Mouse (Mus musculus) heart, embryonic 14.5 days (tissue): ENCODE measurements around the gene Washc4. TPM values are rescaled to one million over a fixed set of nuclear protein-coding genes. Genes with fewer than 3 reads are reported as not detected.

ENCODE experiments used
- ATAC-seq: fragments of 200-750 bp; cut with Nextera tagmentation; 2 replicates; pipeline ENCODE4 v1.8.0; 2017; ENCODE audit warnings: low read depth, moderate TSS enrichment; ENCODE audit not compliant: insufficient number of reproducible peaks, insufficient read depth, low FRiP score
- H3K27ac ChIP-seq, 2 experiments: fragments of 200-500 bp in 1 of 2; fragments of 300-500 bp in 1 of 2; sonication (generic) in 1 of 2; replicated peaks in 1 of 2; 2 replicates each; pipeline ENCODE4 v1.5.1; 2012 to 2014; ENCODE audit warnings: low read depth in 2 of 2, low read length in 2 of 2, control low read depth in 1 of 2, mild to moderate bottlenecking in 1 of 2, mixed read lengths in 1 of 2; ENCODE audit not compliant: control insufficient read depth in 1 of 2, insufficient read depth in 1 of 2
- H3K27me3 ChIP-seq: fragments of 300-500 bp; sonication (generic); 2 replicates; pipeline ENCODE4 v1.6.1; 2014; ENCODE audit warnings: mild to moderate bottlenecking, low read length, control low read depth; ENCODE audit not compliant: control insufficient read depth, insufficient read depth
- H3K36me3 ChIP-seq: fragments of 300-500 bp; sonication (generic); 2 replicates; pipeline ENCODE4 v1.6.1; 2014; ENCODE audit warnings: mild to moderate bottlenecking, control low read depth, low read length, mixed read lengths; ENCODE audit not compliant: control insufficient read depth, insufficient read depth
- H3K4me1 ChIP-seq, 2 experiments: fragments of 200-500 bp in 1 of 2; fragments of 300-500 bp in 1 of 2; sonication (generic) in 1 of 2; 2 replicates each; pipeline ENCODE4 v1.6.1; 2012 to 2014; ENCODE audit warnings: low read length in 2 of 2, control low read depth in 1 of 2, mixed read lengths in 1 of 2; ENCODE audit not compliant: control insufficient read depth in 2 of 2, insufficient read depth in 2 of 2
- H3K4me2 ChIP-seq: fragments of 300-500 bp; sonication (generic); 2 replicates; pipeline ENCODE4 v1.6.1; 2014; ENCODE audit warnings: mild to moderate bottlenecking, low read length
- H3K4me3 ChIP-seq, 2 experiments: fragments of 200-500 bp in 1 of 2; fragments of 300-500 bp in 1 of 2; sonication (generic) in 1 of 2; 2 replicates each; pipeline ENCODE4 v1.5.1; 2012 to 2014; ENCODE audit warnings: low read length in 2 of 2, mild to moderate bottlenecking in 2 of 2, control low read depth in 1 of 2, low read depth in 1 of 2, moderate library complexity in 1 of 2; ENCODE audit not compliant: control insufficient read depth in 1 of 2, insufficient read depth in 1 of 2
- H3K9ac ChIP-seq: fragments of 300-500 bp; sonication (generic); 2 replicates; pipeline ENCODE4 v1.6.1; 2014; ENCODE audit warnings: mild to moderate bottlenecking, low read length
- H3K9me3 ChIP-seq: fragments of 300-500 bp; sonication (generic); 2 replicates; pipeline ENCODE4 v1.6.1; 2016; ENCODE audit warnings: low read length, control low read depth; ENCODE audit not compliant: control insufficient read depth
- WGBS: fragments of 180-500 bp; shearing (Covaris S2); extraction: QIAGEN DNeasy Blood & Tissue Kit; methylation state at CpG from one replicate; pipeline ENCODE4 v1.1.7; 2014; 5-methylcytosine and 5-hydroxymethylcytosine counted together
- polyA plus RNA-seq: library from polyadenylated mRNA; unstranded; fragments of >200 nt; fragmentation: Nextera tagmentation; extraction: Ambion mirVana; gene quantifications from 2 replicates; pipeline ENCODE4 v1.2.1, GENCODE M21; 2014

Washc4 gene
- polyA plus RNA-seq, 1 experiment from 2014 or later = 26.0 TPM

DNA sequence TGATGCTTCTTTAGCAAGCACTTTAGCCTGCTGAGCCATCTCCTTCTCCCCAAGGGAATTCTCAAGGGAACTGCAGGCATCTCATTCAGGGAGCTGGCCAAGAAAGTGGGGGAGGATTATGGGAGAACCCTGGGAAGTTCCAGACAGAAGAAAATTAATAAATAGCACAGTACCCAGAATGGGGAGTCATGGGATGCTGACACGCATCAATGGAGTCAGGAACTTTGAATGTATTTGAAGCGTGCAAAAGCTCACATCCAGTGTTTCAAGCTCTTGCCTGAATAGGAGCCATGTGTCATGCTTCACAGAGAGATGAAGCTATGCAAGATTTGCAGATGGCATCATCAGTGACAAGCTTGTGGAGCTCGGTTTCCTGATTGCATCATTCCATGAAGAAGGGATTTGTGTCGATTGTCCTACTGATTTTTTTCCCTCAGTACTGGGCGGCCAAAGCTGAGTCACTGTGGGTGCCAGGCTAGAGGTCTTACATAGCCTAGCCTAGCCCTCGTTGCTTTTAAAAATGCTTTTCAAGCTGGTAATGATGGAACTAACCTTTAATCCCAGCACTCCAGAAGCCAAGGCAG lies 13.1 kb upstream of the Washc4 start:
- no peak for ATAC-seq
- H3K4me2 ChIP-seq = no peak overlapping the region
- H3K4me3 ChIP-seq = no peak overlapping the region
- no peaks in the 10 kb centered on the region for H3K9me3 ChIP-seq
- H3K4me1 ChIP-seq = peaks cover 2 to 7% of the 10 kb centered on the region in 2 experiments; a peak in 3 of 4 replicates
- H3K36me3 ChIP-seq = no peaks in the 10 kb centered on the region
- no peaks in the 10 kb centered on the region for H3K27me3 ChIP-seq
- 87% methylated on average over 6 of the region's 6 CpGs for WGBS
- H3K27ac ChIP-seq = no peak overlapping the region
- H3K9ac ChIP-seq = no peak overlapping the region

DNA sequence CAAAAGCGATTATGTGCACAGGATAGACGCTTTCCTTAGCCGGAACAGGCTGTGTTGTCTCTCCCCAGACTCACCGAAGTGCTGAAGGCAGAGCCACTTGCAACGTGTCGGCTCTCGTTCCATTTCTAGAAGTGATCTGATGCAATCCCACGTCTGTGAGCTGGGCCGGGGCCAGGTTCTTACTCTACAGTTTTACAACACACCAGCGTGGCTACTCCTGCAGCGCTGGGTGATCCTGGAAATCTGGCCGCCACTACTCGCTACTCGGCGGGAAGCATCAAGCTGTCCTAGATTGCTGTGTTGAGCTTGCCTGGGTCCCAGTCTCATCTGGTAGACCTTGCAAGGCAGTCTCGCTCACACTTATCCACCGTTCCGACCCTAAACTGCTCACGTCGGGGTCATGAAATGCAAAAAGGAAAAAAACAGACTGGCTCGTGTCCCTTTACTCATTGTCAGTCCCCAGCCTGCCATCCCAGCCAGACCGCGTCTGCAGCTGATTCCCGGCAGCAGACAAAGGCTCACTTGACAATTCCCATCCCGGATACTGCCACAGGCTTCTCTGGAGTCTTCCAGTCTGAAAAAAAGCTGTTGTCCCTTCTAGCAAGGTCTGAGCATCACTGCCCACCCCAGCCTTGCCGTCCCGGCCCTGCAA lies 10.2 kb upstream of the Washc4 start:
- peak overlapping the region; percentile 58 to 63 for H3K4me3 ChIP-seq
- ATAC-seq = peak; percentile 54
- H3K9me3 ChIP-seq = no peaks in the 10 kb centered on the region
- H3K4me2 ChIP-seq = peak overlapping the region; percentile 98
- H3K36me3 ChIP-seq = no peaks in the 10 kb centered on the region
- H3K27ac ChIP-seq = peak overlapping the region; percentile 69 to 77
- peak overlapping the region; percentile 74 for H3K9ac ChIP-seq
- WGBS = under 1% methylated on average over 27 of the region's 27 CpGs
- H3K4me1 ChIP-seq = peaks cover 2 to 7% of the 10 kb centered on the region in 2 experiments; a peak in 3 of 4 replicates
- no peaks in the 10 kb centered on the region for H3K27me3 ChIP-seq

GRCm38 (mm10) chr10:83533910-83534283 lies 9.7 kb upstream of the Washc4 start, which contains the start of gene Aldh1l2:
TSS of gene Aldh1l2 (minus strand) at chr10:83534140.
- ATAC-seq = peak; percentile 87
- H3K27me3 ChIP-seq = no peaks in the 10 kb centered on the region
- peak within 1 kb of the TSS; percentile 69 to 77 for H3K27ac ChIP-seq
- peak within 1 kb of the TSS; percentile 74 for H3K9ac ChIP-seq
- no peaks in the 10 kb centered on the region for H3K9me3 ChIP-seq
- peaks cover 2 to 7% of the 10 kb centered on the region in 2 experiments; a peak in 3 of 4 replicates for H3K4me1 ChIP-seq
- 0% methylated on average over 21 of the region's 21 CpGs for WGBS
- no peaks in the 10 kb centered on the region for H3K36me3 ChIP-seq
- H3K4me2 ChIP-seq = peak within 1 kb of the TSS; percentile 98
- peak within 1 kb of the TSS; percentile 58 to 63 for H3K4me3 ChIP-seq

DNA sequence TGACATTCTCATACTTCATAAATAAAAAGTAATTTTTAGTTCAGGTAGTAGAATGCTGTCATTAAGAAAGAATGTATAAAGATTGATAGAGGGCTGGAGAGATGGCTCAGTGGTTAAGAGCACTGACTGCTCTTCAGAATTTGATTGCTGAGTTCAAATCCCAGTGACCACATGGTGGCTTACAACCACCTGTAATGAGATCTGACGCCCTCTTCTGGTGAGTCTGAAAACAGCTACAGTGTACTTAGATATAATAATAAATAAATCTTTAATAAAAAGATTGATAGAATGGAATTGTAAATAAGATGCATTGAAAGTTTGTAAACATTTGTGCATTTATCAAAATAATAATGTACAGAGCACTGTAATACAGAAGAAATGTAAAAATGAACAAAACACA lies 7.1 kb upstream of the Washc4 start:
- ATAC-seq = no peak
- H3K4me1 ChIP-seq = peaks cover 2 to 16% of the 10 kb centered on the region in 2 experiments; a peak in 3 of 4 replicates
- no peaks in the 10 kb centered on the region for H3K9me3 ChIP-seq
- H3K4me2 ChIP-seq = no peak overlapping the region
- no peaks in the 10 kb centered on the region for H3K27me3 ChIP-seq
- H3K27ac ChIP-seq = no peak overlapping the region
- H3K9ac ChIP-seq = no peak overlapping the region
- WGBS = 3% methylated on average over 1 of the region's 1 CpGs
- H3K36me3 ChIP-seq = no peaks in the 10 kb centered on the region
- no peak overlapping the region for H3K4me3 ChIP-seq

DNA sequence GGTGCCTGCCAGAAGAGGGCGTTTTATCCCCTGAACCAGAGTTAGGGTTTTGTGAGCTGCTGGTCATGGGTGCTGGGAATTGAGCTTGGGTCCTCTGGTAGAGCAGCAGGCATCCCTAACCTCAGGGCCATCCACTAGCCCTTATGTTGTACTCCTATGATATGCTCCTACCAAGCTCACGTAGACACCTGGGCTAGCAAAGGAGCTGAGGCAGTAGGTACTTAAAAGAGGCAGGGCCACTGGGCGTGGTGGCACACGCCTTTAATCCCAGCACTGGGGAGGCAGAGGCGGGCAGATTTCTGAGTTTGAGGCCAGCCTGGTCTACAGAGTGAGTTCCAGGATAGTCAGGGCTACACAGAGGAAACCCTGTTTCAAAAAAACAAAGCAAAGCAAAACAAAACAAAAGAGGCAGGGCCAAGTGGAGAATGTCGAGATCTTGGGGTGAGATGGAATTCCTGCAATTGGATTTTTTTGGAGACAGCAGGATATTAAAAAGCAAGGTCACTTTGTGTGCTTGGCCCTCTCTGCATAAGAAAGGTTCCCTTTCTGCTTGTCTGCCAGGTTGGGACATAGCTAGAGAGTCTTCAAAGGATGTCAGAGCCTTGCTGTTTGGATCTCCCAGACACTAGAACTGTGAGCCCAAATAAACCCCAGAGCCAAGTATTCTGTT lies 4.1 kb upstream of the Washc4 start:
- no peaks in the 10 kb centered on the region for H3K36me3 ChIP-seq
- no peak overlapping the region for H3K27ac ChIP-seq
- H3K9ac ChIP-seq = no peak overlapping the region
- no peak overlapping the region for H3K4me3 ChIP-seq
- WGBS = 71% methylated on average over 6 of the region's 6 CpGs
- no peak overlapping the region for H3K4me2 ChIP-seq
- peaks cover 0 to 10% of the 10 kb centered on the region in 2 experiments; a peak in 2 of 4 replicates for H3K4me1 ChIP-seq
- H3K27me3 ChIP-seq = no peaks in the 10 kb centered on the region
- no peaks in the 10 kb centered on the region for H3K9me3 ChIP-seq
- ATAC-seq = no peak

GRCm38 (mm10) chr10:83540092-83540491 lies 3.5 kb upstream of the Washc4 start:
- H3K4me2 ChIP-seq = no peak overlapping the region
- H3K9me3 ChIP-seq = no peaks in the 10 kb centered on the region
- H3K27ac ChIP-seq = peak overlapping the region in 1 of 2 experiments; percentile 62; a peak in 2 of 4 replicates
- no peaks in the 10 kb centered on the region for H3K27me3 ChIP-seq
- H3K36me3 ChIP-seq = no peaks in the 10 kb centered on the region
- WGBS = 6% methylated on average over 3 of the region's 3 CpGs
- no peak overlapping the region for H3K9ac ChIP-seq
- no peak overlapping the region for H3K4me3 ChIP-seq
- ATAC-seq = no peak
- H3K4me1 ChIP-seq = peaks cover 0 to 16% of the 10 kb centered on the region in 2 experiments; a peak in 2 of 4 replicates

DNA sequence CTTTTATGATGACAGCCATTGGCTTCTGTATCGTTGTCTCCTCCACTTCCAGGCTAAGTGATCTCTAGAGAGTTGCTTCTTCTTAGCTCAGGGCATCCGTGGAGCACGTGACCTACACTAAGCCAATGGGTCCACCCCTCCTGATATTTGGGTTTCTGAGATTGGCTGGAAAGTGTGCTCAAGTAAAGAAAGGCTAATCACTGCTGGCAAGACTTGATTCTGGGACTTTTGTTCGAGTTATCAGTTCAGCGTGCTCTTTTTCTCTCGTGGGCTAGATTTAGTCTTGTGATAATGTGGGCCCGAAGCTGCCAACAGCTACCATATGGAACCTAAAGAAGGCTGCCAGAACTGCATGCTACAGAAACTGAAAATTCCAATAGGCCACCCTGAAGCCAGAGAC lies 1.3 kb upstream of the Washc4 start:
- H3K27me3 ChIP-seq = no peaks in the 10 kb centered on the region
- H3K9me3 ChIP-seq = no peaks in the 10 kb centered on the region
- ATAC-seq = no peak
- no peak overlapping the region for H3K9ac ChIP-seq
- no peak overlapping the region for H3K4me2 ChIP-seq
- no peak overlapping the region for H3K27ac ChIP-seq
- 80% methylated on average over 7 of the region's 7 CpGs for WGBS
- H3K36me3 ChIP-seq = peaks cover 5% of the 10 kb centered on the region; the same call in 1 of the 2 replicates
- peaks cover 0 to 21% of the 10 kb centered on the region in 2 experiments; a peak in 2 of 4 replicates for H3K4me1 ChIP-seq
- H3K4me3 ChIP-seq = no peak overlapping the region
